Mouse (Mus musculus) testis, postnatal 10 days (tissue): ENCODE results near the gene Ifnl2.
"Not testable (repeated sequence)": the region's sequence is repeated elsewhere in the genome, so short reads cannot be mapped to it uniquely, and the experiment has no call there.

Experiments
- DNase-seq: peaks from one replicate; pipeline ENCODE4 v3.0.0; 2021; ENCODE audit warnings: low spot score

Gene Ifnl2

DNA sequence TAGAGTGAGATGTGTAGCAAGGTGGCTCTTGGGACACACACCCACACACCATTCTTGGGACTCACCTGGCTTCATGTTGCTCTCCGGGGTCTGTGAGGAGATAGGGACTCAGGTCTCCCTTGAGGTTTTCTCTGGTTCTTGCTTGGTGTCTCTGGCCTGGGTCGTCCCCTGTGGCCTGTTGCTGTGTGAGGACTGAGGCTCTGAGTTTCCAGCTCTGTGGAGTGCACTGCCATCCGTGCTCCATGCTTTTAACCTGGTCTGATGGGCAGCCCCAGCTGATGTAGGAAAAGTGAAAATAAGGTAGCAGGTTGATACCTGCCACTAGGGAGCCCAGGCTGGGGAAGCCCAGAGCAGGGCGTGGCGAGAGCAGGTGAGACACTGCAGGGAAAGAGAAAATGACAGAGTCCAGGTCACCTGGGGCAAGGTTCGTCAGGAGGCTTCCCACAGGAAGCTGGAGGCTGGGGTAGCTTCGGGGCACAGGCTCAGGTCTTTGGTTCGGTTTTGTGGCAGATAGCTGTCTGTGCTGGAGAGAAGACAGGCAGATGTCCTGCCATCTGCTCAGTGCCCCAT, at the start of gene Ifnl2:
Gene Ifnl2 (minus strand): TSS at position 51 of the 570 bp plus-strand sequence.
- not testable (repeated sequence) for DNase-seq

DNA sequence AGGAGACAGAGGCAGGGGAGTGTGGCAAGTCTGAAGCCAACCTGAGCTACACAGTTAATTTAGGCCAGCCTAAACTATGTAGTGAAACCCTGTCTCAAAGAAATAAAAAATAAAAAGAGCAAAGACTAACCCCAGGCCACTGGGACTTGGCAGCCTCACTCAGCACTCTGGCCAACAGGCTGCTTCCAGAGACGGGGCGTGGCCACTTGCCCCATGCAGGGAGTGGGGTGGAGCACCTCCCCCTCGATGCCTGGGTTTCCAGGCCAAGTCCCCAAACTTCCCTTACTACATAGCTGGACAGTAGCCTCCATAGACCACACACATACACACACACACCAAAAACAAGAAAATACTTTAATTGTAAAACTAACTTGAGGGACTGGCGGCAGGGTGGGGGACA, 48.2 kb upstream of the Ifnl2 start:
- DNase-seq, result peak; percentile 68

DNA sequence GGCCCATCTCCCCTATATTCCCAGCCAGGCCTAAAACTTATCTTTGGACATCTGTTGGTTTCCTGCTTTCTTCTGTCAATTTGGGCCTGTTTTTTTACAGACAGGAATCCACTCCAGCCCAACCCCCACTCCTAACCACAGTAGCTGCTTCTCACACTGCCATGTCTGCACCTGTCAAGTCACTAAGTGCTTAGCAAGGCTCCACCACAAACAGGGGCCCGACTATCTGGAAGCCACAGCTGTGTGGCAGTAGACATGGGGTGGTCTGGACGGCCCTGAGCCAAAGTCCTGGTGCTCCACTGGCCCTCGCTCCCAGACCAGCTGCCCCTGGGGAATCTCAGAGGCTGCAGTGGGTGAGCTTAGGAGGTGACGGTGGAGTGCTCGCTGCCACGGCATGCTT, 47.5 kb upstream of the Ifnl2 start:
- DNase-seq, result no peak

DNA sequence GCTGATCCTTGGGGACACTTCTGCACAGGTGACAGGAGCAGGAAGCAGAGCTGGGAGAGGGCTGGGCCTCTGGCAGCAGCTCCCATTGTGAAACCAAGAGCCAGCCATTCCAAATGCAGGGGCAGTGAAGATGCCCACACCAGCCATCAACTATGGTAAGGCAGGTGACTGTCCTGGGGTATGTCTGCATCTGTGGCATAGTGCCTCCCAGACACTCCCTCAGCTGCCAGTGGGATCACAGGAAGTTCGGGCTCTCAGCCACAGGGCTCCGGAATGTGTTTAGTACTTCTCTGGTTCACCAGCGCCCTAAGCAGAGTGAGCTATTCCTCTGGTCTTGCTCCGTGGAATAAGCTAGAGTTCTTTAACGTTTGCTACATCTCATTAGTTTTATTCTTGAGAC, 46.8 kb upstream of the Ifnl2 start:
- no peak for DNase-seq

DNA sequence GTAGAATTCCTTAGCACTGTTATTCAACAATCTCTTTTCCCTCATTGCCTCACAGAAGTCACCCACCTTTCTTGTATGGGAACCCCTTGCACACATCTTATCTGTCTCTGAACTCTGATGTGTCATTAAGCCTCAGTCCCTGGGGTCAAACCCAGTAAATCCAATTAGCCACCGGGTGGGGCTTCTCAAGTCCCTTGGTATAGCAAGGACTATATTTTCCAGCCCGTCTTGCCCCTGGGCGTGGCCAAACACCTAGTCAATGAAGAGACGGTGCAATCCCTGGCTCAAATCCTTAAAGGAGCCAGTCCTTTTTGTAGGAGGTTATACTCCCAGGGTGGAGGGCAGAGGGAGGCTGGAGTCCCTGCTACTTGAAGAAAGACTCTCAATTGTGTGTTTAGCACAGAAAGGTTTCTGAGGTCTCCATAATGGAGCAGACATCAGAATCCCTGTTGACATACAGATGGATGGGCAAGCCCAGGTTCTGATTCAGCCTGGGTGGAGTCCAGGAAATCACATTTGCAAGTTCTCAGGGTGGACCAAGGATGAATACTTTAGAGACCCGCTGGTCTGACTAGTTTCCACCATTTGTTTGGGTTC, 45.8 kb upstream of the Ifnl2 start:
- no peak for DNase-seq

DNA sequence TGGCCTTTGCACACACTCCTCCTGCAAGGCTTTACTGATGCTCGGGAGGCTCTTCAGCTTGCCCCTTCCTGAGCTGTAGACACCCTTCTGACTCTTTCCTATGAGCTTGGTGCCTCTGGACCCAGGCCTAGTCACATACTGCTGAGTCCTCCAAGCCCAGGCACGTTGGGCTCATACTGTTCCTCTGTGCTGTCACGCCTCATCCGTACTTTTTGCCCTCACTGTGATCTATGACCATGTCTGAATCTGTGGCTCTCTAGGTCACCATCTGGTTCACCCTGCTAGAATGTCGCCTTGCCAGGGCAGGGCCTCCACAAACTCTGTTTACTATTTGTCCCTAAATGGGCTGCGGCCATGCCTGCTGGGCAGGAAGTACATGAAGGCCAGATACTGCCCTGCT, 42.8 kb upstream of the Ifnl2 start:
- no peak for DNase-seq

DNA sequence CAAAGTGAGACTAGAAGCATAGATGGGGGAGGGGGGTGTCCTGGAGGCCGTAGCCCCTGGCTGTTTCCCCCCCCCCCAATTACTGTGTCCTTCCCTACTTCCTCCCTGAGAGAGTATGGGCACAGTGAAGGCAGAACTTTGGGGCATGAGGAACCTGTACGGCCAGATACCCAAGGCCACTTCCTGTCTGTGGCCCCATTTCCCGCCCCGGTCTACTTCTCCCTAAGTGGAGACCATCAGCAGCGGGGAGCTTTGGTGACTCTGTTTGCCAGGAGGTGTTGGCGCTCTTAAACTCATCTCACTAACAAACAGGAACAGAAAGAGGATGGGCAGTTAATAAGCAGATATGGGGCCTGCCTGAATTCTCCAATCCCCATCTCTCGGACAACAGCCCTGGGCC, 37.4 kb upstream of the Ifnl2 start:
- no peak for DNase-seq

DNA sequence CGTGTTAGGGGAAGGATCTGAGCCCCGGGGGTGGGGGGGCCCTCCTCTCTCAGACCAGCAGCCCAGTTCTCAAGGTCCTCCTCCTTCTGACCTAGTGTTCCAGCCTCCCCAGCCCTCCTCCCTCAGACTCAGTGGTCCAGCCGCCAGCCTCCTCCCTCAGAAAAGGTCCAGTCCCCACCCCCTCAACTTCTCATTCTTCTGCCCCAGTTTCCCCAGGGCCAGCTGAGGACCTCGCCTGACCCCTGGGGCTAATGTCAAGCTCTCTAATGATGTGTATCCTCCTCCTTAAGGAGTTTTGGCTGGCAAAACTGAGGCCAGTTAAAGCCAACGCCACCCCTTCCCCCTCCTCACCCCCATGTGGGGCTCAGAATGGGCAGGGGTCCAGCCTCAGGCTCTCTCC, 36.9 kb upstream of the Ifnl2 start, which contains the start of gene Nccrp1:
Gene Nccrp1 (minus strand): TSS at position 101 of the 400 bp plus-strand sequence.
- no peak for DNase-seq

DNA sequence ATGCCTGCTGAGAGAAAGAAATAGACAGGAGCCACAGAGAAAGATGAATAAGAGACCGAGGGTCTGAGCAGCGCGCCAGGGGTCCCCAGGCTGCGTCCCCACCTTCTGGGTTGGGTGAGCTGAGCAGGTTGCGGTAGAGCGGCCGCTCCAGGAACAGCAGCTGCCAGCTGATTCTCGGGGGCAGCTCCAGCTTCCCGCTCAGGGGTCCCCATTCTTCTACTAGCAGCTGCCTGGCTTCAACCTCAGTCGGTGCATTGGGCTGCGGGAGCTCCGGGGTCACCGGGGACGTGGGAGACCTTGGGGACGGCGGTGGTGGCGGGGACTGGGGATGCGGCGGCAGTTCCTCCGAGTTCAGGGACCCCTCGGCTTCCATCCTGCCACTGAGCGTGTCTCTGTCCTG, 36.4 kb upstream of the Ifnl2 start:
- no peak for DNase-seq

DNA sequence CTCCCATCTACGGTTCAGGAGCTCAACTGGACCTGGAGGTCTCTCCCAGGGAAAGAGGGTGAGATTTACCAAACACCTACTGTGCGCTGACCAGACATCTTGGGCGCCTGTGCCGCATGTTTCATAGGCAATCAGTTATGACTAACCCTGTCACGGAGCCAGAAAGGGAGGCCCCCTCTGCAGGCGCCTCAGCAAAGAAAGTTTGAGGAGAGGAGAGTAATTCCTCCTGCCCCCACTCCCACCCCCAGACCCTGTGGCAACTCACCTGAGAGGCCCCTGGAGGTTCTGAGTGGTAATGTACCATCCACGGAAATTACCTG, 35.6 kb upstream of the Ifnl2 start:
- no peak for DNase-seq

DNA sequence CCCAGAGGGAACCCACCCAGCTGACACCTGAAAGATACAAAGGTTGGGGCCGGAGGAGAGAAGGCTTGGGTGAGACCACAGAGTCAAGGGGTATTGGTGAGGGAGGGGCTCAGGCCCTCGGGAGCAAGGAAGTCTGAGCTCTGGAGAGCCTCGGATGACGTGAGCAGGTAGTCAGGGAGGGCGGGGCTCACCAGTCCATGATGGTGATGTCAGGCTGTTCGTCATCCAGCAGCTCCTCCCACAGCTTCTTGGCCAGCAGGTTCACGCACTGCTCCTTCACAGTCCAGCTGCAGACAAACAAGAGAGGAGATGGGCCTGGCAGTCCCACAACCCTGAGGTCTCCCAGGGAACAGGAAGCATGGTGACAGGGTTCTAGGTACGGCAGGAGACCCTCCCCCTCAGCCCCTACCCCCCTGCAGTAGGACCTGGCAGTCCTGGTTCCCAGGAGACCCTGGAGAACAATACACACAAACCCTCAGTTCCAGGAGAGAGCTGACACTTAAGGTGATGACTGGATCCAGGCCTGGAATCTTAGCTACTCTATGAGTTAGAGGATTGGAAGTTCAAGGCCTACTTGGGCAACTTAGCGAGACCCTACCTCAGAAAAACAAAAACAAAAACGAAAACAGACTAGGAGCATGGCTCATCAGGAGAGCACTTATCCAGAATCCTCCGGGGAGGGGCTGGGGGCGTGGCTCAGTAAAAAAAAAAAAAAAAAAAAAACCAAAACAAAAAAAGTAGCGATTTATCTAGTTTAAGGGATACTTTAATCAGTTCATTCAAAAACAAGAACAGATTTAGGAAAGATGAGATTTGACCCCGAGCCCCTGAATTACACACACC, 35.0 kb upstream of the Ifnl2 start:
- no peak for DNase-seq

DNA sequence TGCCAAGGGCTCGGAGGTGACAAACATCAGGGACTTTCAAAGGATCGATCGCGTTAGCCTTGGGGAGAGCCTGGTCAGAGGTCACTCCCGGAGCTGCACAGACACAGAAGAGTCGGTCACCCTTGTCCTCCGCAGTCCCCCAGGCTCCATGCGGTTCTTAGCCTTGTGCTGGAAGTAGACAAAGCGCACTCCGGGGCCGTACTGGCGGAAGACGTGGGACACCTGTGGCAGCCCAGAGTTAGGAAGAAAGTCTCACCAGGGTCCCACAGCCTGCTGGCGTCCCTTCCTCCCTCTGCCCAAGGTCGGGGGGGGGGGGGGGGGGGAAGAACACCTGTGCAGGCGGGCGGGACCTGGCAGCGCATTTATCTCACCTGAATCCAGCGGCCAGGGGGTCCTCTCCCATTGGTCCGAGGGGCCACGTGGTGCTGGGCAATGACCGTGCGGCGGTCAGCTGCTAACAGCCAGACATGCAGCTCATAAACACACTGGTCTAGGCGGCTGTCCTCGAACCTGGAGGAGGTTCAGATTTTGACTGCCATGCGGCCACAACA, 33.9 kb upstream of the Ifnl2 start:
- no peak for DNase-seq

DNA sequence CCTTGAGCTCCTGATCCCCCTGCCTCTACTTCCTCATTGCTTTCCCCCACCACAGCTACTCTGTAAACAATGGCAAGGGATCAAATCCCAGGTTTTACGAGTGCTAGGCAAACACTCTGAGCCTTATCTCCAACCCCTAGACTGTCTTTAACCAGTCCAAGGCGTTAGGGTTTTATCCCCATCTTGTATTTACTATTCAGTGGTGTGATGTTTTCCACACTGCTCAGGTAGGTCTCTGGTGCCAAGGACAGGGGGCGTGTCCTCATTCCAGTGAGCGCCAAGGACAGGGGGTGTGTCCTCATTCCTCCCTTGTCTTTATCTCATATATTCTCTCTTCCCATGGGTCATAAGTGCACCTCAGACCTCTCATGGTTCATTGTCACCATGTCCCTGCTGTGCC, 30.3 kb upstream of the Ifnl2 start, which contains the start of gene Sycn:
Gene Sycn (plus strand): TSS at position 360 of the 400 bp plus-strand sequence.
- DNase-seq, result no peak

DNA sequence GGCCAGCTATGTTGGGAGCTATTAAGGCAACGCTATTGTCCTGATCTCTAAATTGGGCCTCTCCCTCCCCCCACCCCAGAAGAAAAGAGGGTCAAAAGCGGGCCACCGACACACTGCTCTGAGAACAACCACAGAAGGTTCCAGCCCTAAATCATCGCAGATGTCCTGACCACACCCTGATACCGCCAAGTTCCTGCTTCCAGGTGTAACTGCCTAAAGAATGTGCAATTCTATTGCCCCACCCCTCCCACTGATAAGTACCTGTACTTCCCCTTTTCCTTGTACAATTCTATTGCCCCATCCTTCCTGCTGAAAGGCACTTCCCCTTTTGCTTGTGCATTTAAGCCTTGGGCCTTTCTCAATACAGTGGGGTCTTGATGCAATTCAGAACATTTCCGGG, 28.6 kb upstream of the Ifnl2 start:
- DNase-seq, result not testable (repeated sequence)

DNA sequence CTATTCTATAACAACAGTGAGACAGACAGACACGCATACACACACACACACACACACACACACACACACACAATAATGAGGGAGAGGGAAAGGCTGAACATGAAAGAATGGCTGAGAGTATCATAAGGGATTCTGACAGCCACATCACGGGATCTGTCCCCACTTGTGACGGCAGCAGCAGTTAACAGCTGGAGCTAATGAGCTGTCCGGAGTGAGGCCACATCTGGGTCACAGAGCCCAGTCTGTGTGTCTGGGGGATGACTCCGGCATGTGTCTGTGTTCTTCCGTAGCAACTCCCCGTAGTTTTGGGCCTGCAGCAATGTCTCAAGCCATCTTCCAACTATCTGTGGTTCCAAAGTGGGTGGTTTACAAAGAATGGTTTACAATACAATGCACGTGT, 21.8 kb upstream of the Ifnl2 start:
- no peak for DNase-seq

DNA sequence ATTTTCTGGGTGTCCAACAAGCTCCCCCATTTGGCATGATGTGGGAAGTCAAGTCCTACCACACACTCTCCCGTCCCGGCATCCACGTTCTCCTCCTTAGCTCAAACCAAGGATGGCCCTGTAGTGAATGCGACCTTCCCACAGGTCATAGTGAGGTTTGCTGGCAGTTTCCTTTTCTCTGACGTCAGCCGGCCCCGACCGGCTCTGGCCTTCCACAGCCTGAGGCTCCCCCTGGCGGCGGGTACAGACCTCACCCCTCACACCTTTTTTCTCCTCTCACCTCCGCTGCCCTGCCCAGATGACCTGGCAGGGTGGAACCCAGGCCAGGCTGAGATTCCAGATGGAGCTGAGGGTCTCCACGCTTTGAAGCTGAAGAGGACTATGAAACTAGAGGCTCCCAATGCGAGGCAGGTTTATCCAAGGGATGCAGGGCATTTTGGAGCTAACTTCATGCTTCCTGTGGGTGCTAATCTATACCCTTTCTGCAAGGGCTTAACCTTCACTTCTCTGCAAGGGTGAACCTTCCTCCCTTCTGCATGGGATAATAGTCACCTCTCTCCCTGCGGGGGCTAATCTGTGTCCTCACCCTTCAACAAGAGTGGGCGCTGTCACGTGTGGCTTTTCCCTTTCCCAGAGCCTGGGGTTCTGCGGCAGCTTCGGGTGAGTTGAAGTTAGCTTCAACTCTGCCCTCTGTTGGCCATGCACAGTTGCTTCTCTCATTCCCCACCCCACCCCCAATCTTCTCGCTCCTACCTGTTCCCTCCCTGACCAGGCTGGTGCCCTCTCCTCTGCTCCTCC, 17.9 kb upstream of the Ifnl2 start:
- DNase-seq, result peak; percentile 91

DNA sequence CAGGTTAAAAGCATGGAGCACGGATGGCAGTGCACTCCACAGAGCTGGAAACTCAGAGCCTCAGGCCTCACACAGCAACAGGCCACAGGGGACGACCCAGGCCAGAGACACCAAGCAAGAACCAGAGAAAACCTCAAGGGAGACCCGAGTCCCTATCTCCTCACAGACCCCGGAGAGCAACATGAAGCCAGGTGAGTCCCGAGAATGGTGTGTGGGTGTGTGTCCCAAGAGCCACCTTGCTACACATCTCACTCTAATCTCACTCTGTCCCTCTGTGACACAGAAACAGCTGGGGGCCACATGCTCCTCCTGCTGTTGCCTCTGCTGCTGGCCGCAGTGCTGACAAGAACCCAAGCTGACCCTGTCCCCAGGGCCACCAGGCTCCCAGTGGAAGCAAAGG, 12.3 kb upstream of the Ifnl2 start, which contains the start of gene Ifnl3:
Gene Ifnl3 (plus strand): TSS at position 301 of the 400 bp plus-strand sequence.
- not testable (repeated sequence) for DNase-seq

DNA sequence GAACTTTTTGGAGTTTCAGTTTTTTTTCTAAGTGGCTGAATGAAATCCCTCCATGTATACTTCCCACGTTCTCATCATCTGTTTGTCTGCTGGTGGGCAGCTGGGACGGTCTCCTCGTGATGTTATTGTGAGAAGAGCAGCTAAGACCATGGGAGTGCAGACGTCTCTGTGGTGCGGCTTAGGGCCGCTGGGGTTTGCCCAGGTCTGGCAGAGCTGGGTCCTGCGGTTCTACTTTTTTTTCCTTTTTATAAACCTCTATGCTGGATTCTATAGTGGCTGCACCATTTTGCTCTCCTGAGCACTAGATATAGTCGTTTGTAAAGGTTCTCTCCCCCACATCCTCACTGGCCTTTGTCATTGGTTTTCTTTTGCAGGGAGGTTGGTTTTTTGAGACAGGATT, 1.2 kb upstream of the Ifnl2 start:
- no peak for DNase-seq

DNA sequence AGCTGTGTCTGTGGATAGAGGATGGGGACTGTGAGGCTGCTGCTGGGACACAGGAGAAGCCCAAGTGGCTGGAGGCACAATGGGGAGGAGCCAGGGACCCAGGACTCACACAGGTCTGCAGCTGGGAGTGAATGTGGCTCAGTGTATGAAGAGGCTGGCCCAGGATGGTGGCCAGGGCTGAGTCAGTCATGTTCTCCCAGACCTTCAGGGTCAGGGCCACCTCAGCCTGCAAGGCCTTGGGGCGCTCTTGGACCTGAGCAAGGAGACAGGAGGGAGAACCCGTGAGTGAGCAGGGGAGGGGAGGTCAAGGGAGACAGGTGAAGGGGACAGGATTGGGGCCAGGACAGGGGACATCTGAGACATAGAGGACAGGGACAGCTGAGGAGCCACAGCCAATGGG, 1.1 kb downstream of the Ifnl2 start:
- DNase-seq, result not testable (repeated sequence)

DNA sequence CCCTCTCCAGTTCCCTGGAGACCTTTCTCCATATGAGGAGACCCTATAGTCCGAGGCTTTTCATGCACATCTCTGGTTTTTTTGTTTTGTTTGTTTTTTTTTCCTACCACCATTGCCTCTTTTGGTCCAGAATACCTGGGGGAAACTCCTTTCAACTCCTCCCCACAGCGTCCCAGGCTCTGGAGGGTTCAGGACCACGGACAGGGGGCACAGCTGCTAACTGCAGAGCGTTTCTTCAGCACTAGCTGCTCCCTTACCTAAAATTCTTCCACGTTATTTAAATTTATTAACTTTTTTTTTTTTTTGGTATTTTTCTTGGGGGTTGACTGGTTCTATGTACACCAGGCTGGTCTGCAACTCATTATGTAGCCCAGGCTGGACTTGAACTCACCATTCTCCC, 4.7 kb downstream of the Ifnl2 start:
- peak; percentile 70 for DNase-seq

DNA sequence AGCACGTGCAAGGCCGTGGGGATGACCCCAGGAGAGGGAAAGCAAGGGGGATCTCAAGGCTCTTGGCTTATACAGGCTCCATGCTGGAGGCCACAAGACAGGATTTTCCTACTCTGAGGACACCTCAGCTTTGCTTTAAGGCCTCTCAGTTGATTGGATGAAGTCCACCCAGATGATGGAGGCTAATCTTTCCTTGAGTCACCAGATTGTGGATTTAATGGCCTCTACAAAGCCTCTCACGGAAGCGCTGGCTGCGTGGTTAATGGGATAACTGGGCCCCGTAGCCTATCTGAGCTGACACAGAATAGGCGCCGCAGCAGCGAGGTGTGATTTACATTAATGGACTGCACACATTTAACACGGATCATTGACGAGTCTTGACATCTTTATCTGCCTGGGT, 14.8 kb downstream of the Ifnl2 start:
- no peak for DNase-seq

DNA sequence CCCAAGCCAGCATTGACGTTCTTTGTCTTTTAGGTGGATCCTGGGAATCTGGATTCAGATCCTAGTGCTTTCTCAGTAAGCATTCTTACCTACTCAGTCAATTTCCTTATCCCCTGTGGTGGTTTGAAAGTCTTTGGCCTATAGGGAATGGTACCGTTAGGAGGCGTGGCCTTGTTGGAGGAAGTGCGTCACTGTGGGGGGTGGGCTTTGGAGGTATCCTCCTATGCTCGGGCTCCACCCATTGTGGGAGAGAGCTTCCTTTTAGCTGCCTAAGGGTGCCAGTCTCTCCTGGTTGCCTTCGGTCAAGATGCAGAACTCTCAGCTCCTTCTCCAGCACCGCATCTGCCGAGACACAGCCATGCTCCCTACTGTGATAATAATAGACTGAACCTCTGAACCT, 17.9 kb downstream of the Ifnl2 start:
- DNase-seq, result no peak
